ENCODE assay signal across 10 mouse cellular contexts in the genomic region with DNA sequence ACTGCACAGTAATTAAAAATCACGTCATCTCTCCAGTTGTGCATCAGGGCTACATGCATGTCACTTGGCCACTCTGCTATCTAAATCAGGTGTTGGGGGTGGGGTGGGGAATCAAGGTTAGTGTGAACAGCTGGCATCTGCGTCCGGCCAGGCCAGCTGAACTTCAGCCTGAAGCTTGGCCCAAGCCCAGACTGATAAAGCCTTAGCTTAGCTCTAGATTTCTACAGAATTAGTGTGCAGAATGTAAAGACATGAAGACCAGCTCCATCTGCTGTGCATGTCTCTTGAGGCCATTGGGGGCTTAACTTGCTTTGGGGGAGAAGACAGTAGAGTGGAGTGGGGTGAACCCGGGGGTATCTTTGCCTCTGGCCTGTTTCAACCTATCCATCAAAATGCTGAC.
A peak's percentile ranks its signal among the peaks of the same experiment; 100 is the strongest.
DNase-seq lines count a peak whose midpoint lies in the region; ATAC-seq and TF ChIP-seq lines count a peak whose summit lies in the region.
"Had no signal": no experiment of that assay in that cellular context is flagged by ENCODE, and none has a peak within 500 bp of the region (broad histone marks: within the 10 kb centered on the region; RNA-seq: fewer than 3 reads in every experiment).

No protein-coding gene starts in this region.

- no peaks in the 10 kb centered on the region for H3K27me3 ChIP-seq in kidney, postnatal 0 days (ENCODE audit: insufficient read depth, low read length)
- no peaks in the 10 kb centered on the region for H3K27me3 ChIP-seq in forebrain, embryonic 13.5 days
- no peaks in the 10 kb centered on the region for H3K27me3 ChIP-seq in hindbrain, embryonic 14.5 days (ENCODE audit: control insufficient read depth, insufficient read depth, low read length)
- no peaks in the 10 kb centered on the region for H3K27me3 ChIP-seq in myocyte (ENCODE audit: control insufficient read depth, insufficient read depth, insufficient read length)
- H3K27me3 ChIP-seq: hindbrain, embryonic 15.5 days; limb, embryonic 15.5 days had no signal

- H3K4me3 ChIP-seq in kidney, postnatal 0 days (replicated peaks; ENCODE audit: low read depth, low read length), result no peak overlapping the region
- no peak overlapping the region for H3K4me3 ChIP-seq in forebrain, embryonic 13.5 days
- H3K4me3 ChIP-seq in hindbrain, embryonic 14.5 days (replicated peaks; ENCODE audit: low read length), result no peak overlapping the region
- H3K4me3 ChIP-seq in myocyte, result no peak overlapping the region
- H3K4me3 ChIP-seq: hindbrain, embryonic 15.5 days; limb, embryonic 15.5 days had no signal

- no peak for TF ChIP-seq CTCF in kidney, postnatal 0 days (IDR thresholded peaks at IDR 0.05; ENCODE audit: low read depth)

- no peak overlapping the region for H3K4me2 ChIP-seq in kidney, postnatal 0 days (ENCODE audit: low read length)
- H3K4me2 ChIP-seq in forebrain, embryonic 13.5 days, result no peak overlapping the region
- no peak overlapping the region for H3K4me2 ChIP-seq in hindbrain, embryonic 14.5 days (replicated peaks)
- no peak overlapping the region for H3K4me2 ChIP-seq in myocyte (ENCODE audit: low read depth)
- H3K4me2 ChIP-seq: hindbrain, embryonic 15.5 days; limb, embryonic 15.5 days had no signal

- H3K4me1 ChIP-seq in kidney, postnatal 0 days (replicated peaks; ENCODE audit: insufficient read depth, low read length), result no peaks in the 10 kb centered on the region; the same call in 1 of the 2 replicates
- H3K4me1 ChIP-seq in forebrain, embryonic 13.5 days, result peaks cover 15% of the 10 kb centered on the region; the same call in 1 of the 2 replicates
- 0 out of 2 replicates have a peak, but pooled peaks cover 2% of the 10 kb centered on the region for H3K4me1 ChIP-seq in hindbrain, embryonic 14.5 days (replicated peaks; ENCODE audit: control insufficient read depth, insufficient read depth, low read length)
- H3K4me1 ChIP-seq: limb, embryonic 15.5 days had no signal

- DNase-seq in kidney, postnatal 0 days (ENCODE audit: low spot score), result no peak
- no peak for DNase-seq in kidney, adult 9 months
- DNase-seq in hindbrain, embryonic 14.5 days (ENCODE audit: low spot score), result no peak
- no peak for DNase-seq in layer of hippocampus, postnatal 10 days (ENCODE audit: low spot score in 2 of 2)
- no peak for DNase-seq in right cerebral cortex, postnatal 4 days
- no peak for DNase-seq in layer of hippocampus, postnatal 25 days (ENCODE audit: extremely low spot score in 1 of 2, low spot score in 1 of 2)

- peak; percentile 29; the same call in 1 of the 2 replicates for ATAC-seq in kidney, postnatal 0 days (replicated peaks; ENCODE audit: low FRiP score, low read depth)
- ATAC-seq in forebrain, embryonic 13.5 days, result peak; percentile 29
- peak; percentile 44; the same call in 1 of the 2 replicates for ATAC-seq in hindbrain, embryonic 14.5 days (ENCODE audit: low FRiP score)

- H3ac ChIP-seq in myocyte (ENCODE audit: control insufficient read depth, insufficient read length), result no peak overlapping the region

- TF ChIP-seq POLR2A in myocyte (IDR thresholded peaks at IDR 0.05; ENCODE audit: insufficient read length, low read depth), result no peak

- H3K27ac ChIP-seq in kidney, postnatal 0 days, result no peak overlapping the region
- H3K27ac ChIP-seq in forebrain, embryonic 13.5 days, result no peak overlapping the region
- H3K27ac ChIP-seq in hindbrain, embryonic 14.5 days, result no peak overlapping the region
- H3K27ac ChIP-seq: hindbrain, embryonic 15.5 days; limb, embryonic 15.5 days had no signal

- no peaks in the 10 kb centered on the region for H3K9me3 ChIP-seq in kidney, postnatal 0 days (replicated peaks; ENCODE audit: low read length)
- H3K9me3 ChIP-seq in forebrain, embryonic 13.5 days (replicated peaks), result no peaks in the 10 kb centered on the region
- no peaks in the 10 kb centered on the region for H3K9me3 ChIP-seq in hindbrain, embryonic 14.5 days (ENCODE audit: control insufficient read depth, low read length)
- H3K9me3 ChIP-seq: hindbrain, embryonic 15.5 days; limb, embryonic 15.5 days had no signal

- H3K9ac ChIP-seq in kidney, postnatal 0 days (ENCODE audit: low read depth, low read length), result no peak overlapping the region
- H3K9ac ChIP-seq in forebrain, embryonic 13.5 days, result no peak overlapping the region
- no peak overlapping the region for H3K9ac ChIP-seq in hindbrain, embryonic 14.5 days
- H3K9ac ChIP-seq: hindbrain, embryonic 15.5 days; limb, embryonic 15.5 days had no signal

- WGBS in kidney, postnatal 0 days, result 55% methylated on average over 4 of the region's 4 CpGs
- 73% methylated on average over 4 of the region's 4 CpGs for WGBS in forebrain, embryonic 13.5 days
- 54% methylated on average over 4 of the region's 4 CpGs for WGBS in hindbrain, embryonic 14.5 days

- H3K36me3 ChIP-seq in kidney, postnatal 0 days (ENCODE audit: insufficient read depth, low read length), result no peaks in the 10 kb centered on the region
- no peaks in the 10 kb centered on the region for H3K36me3 ChIP-seq in forebrain, embryonic 13.5 days (ENCODE audit: poor library complexity, severe bottlenecking)
- no peaks in the 10 kb centered on the region for H3K36me3 ChIP-seq in hindbrain, embryonic 14.5 days (replicated peaks; ENCODE audit: control insufficient read depth, insufficient read depth)
- H3K36me3 ChIP-seq in myocyte (ENCODE audit: control insufficient read depth, insufficient read depth), result no peaks in the 10 kb centered on the region
- H3K36me3 ChIP-seq: hindbrain, embryonic 15.5 days; limb, embryonic 15.5 days had no signal

- H3K79me2 ChIP-seq in myocyte (ENCODE audit: control insufficient read depth, insufficient read depth), result no peaks in the 10 kb centered on the region

TF ChIP-seq in myocyte, 11 proteins besides CTCF, POLR2A, EP300 and RAD21:
- TF ChIP-seq REST (IDR thresholded peaks at IDR 0.05; ENCODE audit: insufficient read depth, insufficient read length), result no peak
- no peak for TF ChIP-seq TCF12 (IDR thresholded peaks at IDR 0.05; ENCODE audit: insufficient read depth, poor library complexity, severe bottlenecking)
- TF ChIP-seq TCF3 (IDR thresholded peaks at IDR 0.05; ENCODE audit: insufficient read length, low read depth), result no peak
- TF ChIP-seq E2F4 (IDR thresholded peaks at IDR 0.05; ENCODE audit: insufficient read depth), result no peak
- TF ChIP-seq SRF (IDR thresholded peaks at IDR 0.05; ENCODE audit: control insufficient read depth, insufficient read length, low read depth), result no peak
- TF ChIP-seq CEBPB (IDR thresholded peaks at IDR 0.05; ENCODE audit: insufficient read depth, poor library complexity, severe bottlenecking), result no peak
- no peak for TF ChIP-seq MAX (IDR thresholded peaks at IDR 0.05; ENCODE audit: low read depth)
- TF ChIP-seq MYOD1 (IDR thresholded peaks at IDR 0.05; ENCODE audit: control insufficient read depth in 1 of 3, insufficient read length in 2 of 3, low read depth in 2 of 3), result peak in 2 of 3 experiments; percentile 23 to 62
- TF ChIP-seq POLR2AphosphoS2 (IDR thresholded peaks at IDR 0.05; ENCODE audit: insufficient read length, low read depth), result no peak
- TF ChIP-seq MYOG (IDR thresholded peaks at IDR 0.05; ENCODE audit: control insufficient read depth in 1 of 3, insufficient read depth in 1 of 3, insufficient read length in 2 of 3, low read depth in 2 of 3), result peak in 1 of 3 experiments; percentile 52
